Mouse (Mus musculus) intestine, embryonic 15.5 days (tissue): Measurements from ENCODE around the gene Zswim1. TPM values are rescaled to one million over a fixed set of nuclear protein-coding genes. Genes with fewer than 3 reads are reported as not detected.

Source experiments
- ATAC-seq: fragments of 200-750 bp; cut with Nextera tagmentation; 2 replicates; pipeline ENCODE4 v1.8.0; 2017; ENCODE audit warnings: moderate TSS enrichment, moderate library complexity
- H3K27ac ChIP-seq: fragments of 300-500 bp; sonication (generic); 2 replicates; pipeline ENCODE4 v1.5.1; 2015; ENCODE audit warnings: mild to moderate bottlenecking, inconsistent platforms
- H3K27me3 ChIP-seq: fragments of 300-500 bp; sonication (generic); replicated peaks from 2 replicates; pipeline ENCODE4 v1.6.1; 2015; ENCODE audit warnings: inconsistent platforms
- H3K36me3 ChIP-seq: fragments of 300-500 bp; sonication (generic); 2 replicates; pipeline ENCODE4 v1.6.1; 2015; ENCODE audit warnings: inconsistent platforms
- H3K4me1 ChIP-seq: fragments of 300-500 bp; sonication (generic); replicated peaks from 2 replicates; pipeline ENCODE4 v1.6.1; 2015; ENCODE audit warnings: inconsistent platforms
- H3K4me2 ChIP-seq: fragments of 300-500 bp; sonication (generic); replicated peaks from 2 replicates; pipeline ENCODE4 v1.6.1; 2015; ENCODE audit warnings: mild to moderate bottlenecking, inconsistent platforms
- H3K4me3 ChIP-seq: fragments of 300-500 bp; sonication (generic); replicated peaks from 2 replicates; pipeline ENCODE4 v1.5.1; 2015; ENCODE audit warnings: inconsistent platforms
- H3K9ac ChIP-seq: fragments of 300-500 bp; sonication (generic); 2 replicates; pipeline ENCODE4 v1.6.1; 2015; ENCODE audit warnings: inconsistent platforms
- H3K9me3 ChIP-seq: fragments of 300-500 bp; sonication (generic); 2 replicates; pipeline ENCODE4 v1.6.1; 2016; ENCODE audit warnings: inconsistent platforms
- WGBS: fragments of 180-500 bp; shearing (Covaris S2); methylation state at CpG from one replicate; pipeline ENCODE4 v1.1.7; 2015; 5-methylcytosine and 5-hydroxymethylcytosine counted together
- polyA plus RNA-seq: library from polyadenylated mRNA; unstranded; fragments of >200 nt; fragmentation: Nextera tagmentation; extraction: Ambion mirVana; gene quantifications from 2 replicates; pipeline ENCODE4 v1.2.1, GENCODE M21; 2015

The Zswim1 gene
- polyA plus RNA-seq, 1 experiment from 2014 or later = 13.5 TPM

GRCm38 (mm10) chr2:164784869-164785420, 37.5 kb upstream of the Zswim1 start:
- Histone ChIP-seq H3K4me2 (peak overlapping the region; percentile 86), H3K36me3 (peaks cover 4% of the 10 kb centered on the region; the same call in 1 of the 2 replicates), H3K9ac (peak overlapping the region; percentile 67), H3K9me3 (no peaks in the 10 kb centered on the region), H3K27ac (peak overlapping the region; percentile 80), H3K4me3 (peak overlapping the region; percentile 55), H3K27me3 (no peaks in the 10 kb centered on the region), H3K4me1 (peaks cover 18% of the 10 kb centered on the region)
- peak; percentile 3; the same call in 1 of the 2 replicates for ATAC-seq
- 4% methylated on average over 7 of the region's 7 CpGs for WGBS

DNA sequence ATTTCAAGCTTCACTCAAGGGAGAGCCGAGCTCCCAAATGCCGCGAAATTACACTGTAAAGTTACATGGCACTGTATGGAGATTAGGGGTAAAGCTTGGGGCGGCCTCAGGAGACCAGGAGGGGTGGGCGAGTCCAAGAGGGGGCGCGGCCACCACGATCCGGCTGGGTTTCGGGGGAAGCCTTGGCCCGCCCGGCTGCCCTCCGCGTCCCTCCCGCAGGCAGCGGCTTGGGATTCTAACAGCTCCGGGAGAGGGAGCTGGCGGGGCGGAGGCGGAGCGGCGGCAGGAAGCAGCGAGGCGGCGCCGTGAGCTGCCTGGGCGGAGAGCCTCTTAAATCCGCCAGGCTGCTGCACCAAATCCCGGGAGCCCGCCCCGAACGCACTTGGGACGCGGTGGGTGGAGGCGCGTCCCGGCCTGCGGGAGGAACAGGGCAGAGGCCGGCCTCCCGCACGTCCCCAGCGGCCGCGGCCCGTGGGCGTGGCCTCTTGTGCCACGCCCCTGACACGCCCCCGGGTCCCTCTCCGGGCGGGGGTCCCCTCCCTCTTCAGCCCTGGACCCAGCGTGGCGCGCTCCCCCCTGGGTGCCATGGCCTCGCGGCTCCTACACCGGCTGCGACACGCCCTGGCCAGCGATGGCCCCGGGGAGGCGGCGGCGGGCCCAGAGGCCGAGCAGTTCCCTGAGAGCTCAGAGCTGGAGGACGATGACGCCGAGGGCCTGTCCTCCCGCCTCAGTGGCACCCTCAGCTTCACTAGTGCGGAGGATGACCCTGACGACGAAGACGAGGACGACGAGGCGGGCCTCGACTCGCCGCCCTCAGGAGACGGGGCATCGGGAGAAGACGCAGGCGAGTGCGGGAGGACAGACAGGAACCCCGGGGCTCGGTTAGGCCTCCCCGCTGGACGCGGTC, 36.8 kb upstream of the Zswim1 start, which contains the start of gene Snx21:
Gene Snx21, plus strand, starts transcription at position 343 of the 907 bp plus-strand sequence.
- peak; percentile 96 for ATAC-seq
- peaks cover 18% of the 10 kb centered on the region for H3K4me1 ChIP-seq
- H3K4me3 ChIP-seq = peak within 1 kb of the TSS; percentile 55
- H3K36me3 ChIP-seq = peaks cover 4% of the 10 kb centered on the region; the same call in 1 of the 2 replicates
- peak within 1 kb of the TSS; percentile 67 for H3K9ac ChIP-seq
- no peaks in the 10 kb centered on the region for H3K27me3 ChIP-seq
- H3K27ac ChIP-seq = peak within 1 kb of the TSS; percentile 80
- peak within 1 kb of the TSS; percentile 86 for H3K4me2 ChIP-seq
- no peaks in the 10 kb centered on the region for H3K9me3 ChIP-seq
- under 1% methylated on average over 87 of the region's 89 CpGs for WGBS

DNA sequence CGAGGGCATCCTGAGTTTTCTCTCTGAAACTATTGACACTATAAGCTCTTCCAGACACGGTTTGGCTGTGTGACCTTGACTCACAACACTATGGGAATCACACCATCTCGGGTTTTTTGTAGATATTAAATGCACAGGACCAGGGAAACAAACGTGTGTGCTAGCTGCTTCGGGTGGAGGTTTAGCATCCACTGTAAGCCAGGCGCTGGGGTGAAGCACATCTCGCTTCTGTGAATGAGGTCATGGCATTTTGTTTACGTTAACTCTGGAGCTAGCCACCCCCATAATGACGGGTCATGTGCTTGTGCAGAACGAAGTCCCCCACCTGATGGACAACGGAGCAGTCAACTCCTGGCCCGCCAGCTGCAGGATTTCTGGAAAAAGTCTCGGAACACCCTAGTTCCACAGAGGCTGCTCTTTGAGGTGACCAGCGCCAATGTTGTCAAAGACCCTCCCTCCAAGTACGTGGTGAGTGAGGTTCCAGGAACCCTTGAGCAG, 36.0 kb upstream of the Zswim1 start:
- peaks cover 10% of the 10 kb centered on the region for H3K36me3 ChIP-seq
- WGBS = 10% methylated on average over 15 of the region's 15 CpGs
- H3K27ac ChIP-seq = peak overlapping the region; percentile 80
- peak overlapping the region; percentile 55 for H3K4me3 ChIP-seq
- H3K9me3 ChIP-seq = no peaks in the 10 kb centered on the region
- no peaks in the 10 kb centered on the region for H3K27me3 ChIP-seq
- peak overlapping the region; percentile 67 for H3K9ac ChIP-seq
- H3K4me1 ChIP-seq = peaks cover 18% of the 10 kb centered on the region
- peak overlapping the region; percentile 86 for H3K4me2 ChIP-seq
- peak; percentile 8; the same call in 1 of the 2 replicates for ATAC-seq

DNA sequence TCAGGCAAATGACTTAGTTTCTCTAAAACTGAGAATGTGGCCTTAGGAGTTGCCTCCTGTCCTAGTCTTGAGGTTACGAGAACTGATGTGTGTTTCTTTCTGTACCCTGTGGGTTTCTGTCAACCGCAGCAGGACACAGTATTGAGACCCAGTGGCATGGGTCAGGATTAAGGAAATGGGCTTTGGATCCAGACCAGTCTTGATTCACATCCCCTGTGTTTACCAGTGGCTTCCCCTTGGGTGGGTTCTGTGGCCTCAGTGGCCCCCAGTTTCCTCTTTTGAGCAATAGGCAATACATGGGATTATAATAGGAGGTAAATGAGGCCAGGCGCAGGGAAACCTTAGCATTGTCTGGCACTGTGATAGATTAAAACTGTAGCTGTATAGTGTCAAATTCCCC, 35.5 kb upstream of the Zswim1 start:
- peaks cover 18% of the 10 kb centered on the region for H3K4me1 ChIP-seq
- peak overlapping the region; percentile 86 for H3K4me2 ChIP-seq
- no peak overlapping the region for H3K9ac ChIP-seq
- H3K27me3 ChIP-seq = no peaks in the 10 kb centered on the region
- no peak overlapping the region for H3K27ac ChIP-seq
- WGBS = 86% methylated on average over 3 of the region's 3 CpGs
- peaks cover 16% of the 10 kb centered on the region for H3K36me3 ChIP-seq
- no peak for ATAC-seq
- no peaks in the 10 kb centered on the region for H3K9me3 ChIP-seq
- peak overlapping the region; percentile 55; the same call in 1 of the 2 replicates for H3K4me3 ChIP-seq

DNA sequence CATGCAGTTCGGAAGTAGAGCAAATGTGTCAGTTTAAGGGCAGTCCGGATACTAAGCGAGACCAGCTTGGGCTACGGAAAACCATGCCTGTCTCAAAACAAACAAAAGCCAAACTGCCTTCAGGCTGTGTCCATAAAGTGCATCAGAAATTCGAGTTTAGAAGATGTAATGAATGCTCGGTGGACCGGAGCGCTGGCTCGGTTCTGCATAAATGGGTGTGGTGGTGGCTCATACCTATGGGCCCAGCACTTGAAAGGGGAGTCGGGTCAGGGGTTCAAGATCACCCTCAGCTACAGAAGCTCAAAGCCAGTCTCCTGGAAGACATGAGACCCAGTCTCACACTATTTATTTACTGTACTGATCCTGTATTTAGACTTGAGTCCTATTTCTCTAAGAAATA, 34.7 kb upstream of the Zswim1 start:
- Histone ChIP-seq H3K4me1 (peaks cover 18% of the 10 kb centered on the region), H3K27ac (no peak overlapping the region), H3K4me2 (no peak overlapping the region), H3K9ac (no peak overlapping the region), H3K27me3 (no peaks in the 10 kb centered on the region), H3K4me3 (no peak overlapping the region), H3K9me3 (no peaks in the 10 kb centered on the region), H3K36me3 (peaks cover 24% of the 10 kb centered on the region)
- ATAC-seq = no peak
- 79% methylated on average over 10 of the region's 10 CpGs for WGBS

GRCm38 (mm10) chr2:164788411-164788810, 34.1 kb upstream of the Zswim1 start:
- peaks cover 24% of the 10 kb centered on the region for H3K36me3 ChIP-seq
- no peak overlapping the region for H3K4me2 ChIP-seq
- H3K27me3 ChIP-seq = no peaks in the 10 kb centered on the region
- no peak for ATAC-seq
- H3K27ac ChIP-seq = no peak overlapping the region
- H3K9ac ChIP-seq = no peak overlapping the region
- H3K4me1 ChIP-seq = peaks cover 18% of the 10 kb centered on the region
- WGBS = 61% methylated on average over 4 of the region's 4 CpGs
- no peak overlapping the region for H3K4me3 ChIP-seq
- no peaks in the 10 kb centered on the region for H3K9me3 ChIP-seq

GRCm38 (mm10) chr2:164790451-164790850, 32.0 kb upstream of the Zswim1 start:
- Histone ChIP-seq H3K9ac (no peak overlapping the region), H3K4me3 (no peak overlapping the region), H3K27me3 (no peaks in the 10 kb centered on the region), H3K36me3 (peaks cover 30% of the 10 kb centered on the region), H3K27ac (no peak overlapping the region), H3K4me1 (peaks cover 13% of the 10 kb centered on the region), H3K9me3 (no peaks in the 10 kb centered on the region), H3K4me2 (no peak overlapping the region)
- ATAC-seq = no peak
- WGBS = 69% methylated on average over 4 of the region's 4 CpGs

- no peak overlapping the region for H3K9ac ChIP-seq
- WGBS = 90% methylated on average over 18 of the region's 18 CpGs
- ATAC-seq = no peak
- H3K4me3 ChIP-seq = no peak overlapping the region
- H3K36me3 ChIP-seq = peaks cover 35% of the 10 kb centered on the region
- no peak overlapping the region for H3K4me2 ChIP-seq
- peaks cover 8% of the 10 kb centered on the region for H3K4me1 ChIP-seq
- no peak overlapping the region for H3K27ac ChIP-seq
- H3K27me3 ChIP-seq = no peaks in the 10 kb centered on the region
- no peaks in the 10 kb centered on the region for H3K9me3 ChIP-seq
Measured at GRCm38 (mm10) chr2:164791841-164792261, 30.6 kb upstream of the Zswim1 start.

GRCm38 (mm10) chr2:164792400-164793190, 29.9 kb upstream of the Zswim1 start:
- H3K9ac ChIP-seq = no peak overlapping the region
- H3K9me3 ChIP-seq = no peaks in the 10 kb centered on the region
- H3K4me2 ChIP-seq = no peak overlapping the region
- peaks cover 35% of the 10 kb centered on the region for H3K36me3 ChIP-seq
- H3K4me1 ChIP-seq = peaks cover 4% of the 10 kb centered on the region; the same call in 1 of the 2 replicates
- no peak overlapping the region for H3K27ac ChIP-seq
- H3K27me3 ChIP-seq = no peaks in the 10 kb centered on the region
- no peak overlapping the region for H3K4me3 ChIP-seq
- ATAC-seq = no peak
- WGBS = 88% methylated on average over 12 of the region's 12 CpGs

GRCm38 (mm10) chr2:164793236-164793635, 29.2 kb upstream of the Zswim1 start:
- H3K4me2 ChIP-seq = no peak overlapping the region
- ATAC-seq = peak; percentile 36; the same call in 1 of the 2 replicates
- no peaks in the 10 kb centered on the region for H3K27me3 ChIP-seq
- no peaks in the 10 kb centered on the region for H3K9me3 ChIP-seq
- H3K9ac ChIP-seq = no peak overlapping the region
- peaks cover 2% of the 10 kb centered on the region; the same call in 1 of the 2 replicates for H3K4me1 ChIP-seq
- H3K4me3 ChIP-seq = no peak overlapping the region
- 66% methylated on average over 3 of the region's 3 CpGs for WGBS
- H3K27ac ChIP-seq = no peak overlapping the region
- H3K36me3 ChIP-seq = peaks cover 39% of the 10 kb centered on the region

DNA sequence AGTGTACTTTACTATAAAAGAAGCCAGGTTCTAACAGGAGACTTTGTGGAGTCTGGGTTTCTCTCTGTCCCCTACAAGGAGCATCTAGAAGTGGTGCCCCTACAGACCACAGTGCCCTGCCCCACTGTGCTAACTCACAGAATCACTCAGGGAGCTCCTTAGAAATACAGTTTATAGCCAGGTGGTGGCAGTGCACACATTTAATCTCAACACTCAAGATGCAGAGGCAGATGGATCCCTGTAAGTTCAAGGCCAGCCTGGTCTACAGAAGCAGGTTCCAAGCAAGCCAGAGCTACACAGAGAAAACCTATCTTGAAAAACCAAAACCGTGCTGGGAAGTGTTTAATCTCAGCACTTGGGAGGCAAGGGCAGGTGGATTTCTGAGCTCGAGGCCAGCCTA, 28.7 kb upstream of the Zswim1 start:
- 92% methylated on average over 2 of the region's 2 CpGs for WGBS
- ATAC-seq = no peak
- no peak overlapping the region for H3K4me3 ChIP-seq
- peaks cover 39% of the 10 kb centered on the region for H3K36me3 ChIP-seq
- no peak overlapping the region for H3K9ac ChIP-seq
- no peaks in the 10 kb centered on the region for H3K4me1 ChIP-seq
- H3K27ac ChIP-seq = no peak overlapping the region
- no peaks in the 10 kb centered on the region for H3K27me3 ChIP-seq
- H3K9me3 ChIP-seq = no peaks in the 10 kb centered on the region
- no peak overlapping the region for H3K4me2 ChIP-seq

GRCm38 (mm10) chr2:164794293-164794692, 28.2 kb upstream of the Zswim1 start:
- Histone ChIP-seq H3K9me3 (no peaks in the 10 kb centered on the region), H3K36me3 (peaks cover 39% of the 10 kb centered on the region), H3K4me2 (no peak overlapping the region), H3K9ac (no peak overlapping the region), H3K4me1 (no peaks in the 10 kb centered on the region), H3K27ac (no peak overlapping the region), H3K4me3 (no peak overlapping the region), H3K27me3 (no peaks in the 10 kb centered on the region)
- WGBS = 32% methylated on average over 5 of the region's 5 CpGs
- peak; percentile 52 for ATAC-seq
